Mouse (Mus musculus) embryonic fibroblast, embryonic 13.5 days (primary cell): ENCODE measurements around the gene Pik3r1.

Experiments used
- CTCF ChIP-seq: IDR thresholded peaks from 2 replicates; pipeline ENCODE4 v1.5.1; 2011; ENCODE audit warnings: mild to moderate bottlenecking, control low read depth, low read length, moderate library complexity, borderline replicate concordance; ENCODE audit not compliant: insufficient read depth
- POLR2A ChIP-seq: IDR thresholded peaks from 2 replicates; pipeline ENCODE4 v1.6.1; 2011; ENCODE audit warnings: low read depth, mild to moderate bottlenecking, control low read depth, low read length, moderate library complexity

DNA sequence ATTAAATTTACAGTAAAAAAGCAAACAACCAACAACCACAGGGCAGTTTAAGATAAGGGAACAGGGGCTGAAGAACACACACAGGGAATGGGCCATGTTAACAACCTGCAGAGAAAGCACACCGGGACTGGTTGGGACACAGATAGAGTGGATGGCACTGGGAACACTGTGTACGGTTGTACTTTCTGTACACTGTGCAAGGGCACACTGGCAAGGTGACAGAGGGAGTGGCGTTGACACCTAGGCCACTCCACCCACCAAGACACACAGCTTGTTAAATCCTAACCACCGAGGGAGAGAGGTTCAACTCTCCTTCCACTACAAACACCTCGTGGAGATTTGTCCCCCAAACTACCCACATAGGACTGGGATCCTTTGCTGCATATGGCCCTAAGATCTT is 70.1 kb downstream of the Pik3r1 start:
- TF ChIP-seq POLR2A (no peak), CTCF (no peak)
